Mouse (Mus musculus) telencephalon, adult 2 months (tissue): ENCODE data around the gene Egfl8.

Experiments
- DNase-seq: peaks from one replicate; pipeline ENCODE4 v3.0.0-alpha.2; 2011; ENCODE audit warnings: low read depth, low spot score

Egfl8 gene

GRCm38 (mm10) chr17:34627943-34628643 lies 12.3 kb upstream of the Egfl8 start, which contains the start of gene Ppt2:
TSS of gene Ppt2 (minus strand) at chr17:34628510.
- DNase-seq: no peak

DNA sequence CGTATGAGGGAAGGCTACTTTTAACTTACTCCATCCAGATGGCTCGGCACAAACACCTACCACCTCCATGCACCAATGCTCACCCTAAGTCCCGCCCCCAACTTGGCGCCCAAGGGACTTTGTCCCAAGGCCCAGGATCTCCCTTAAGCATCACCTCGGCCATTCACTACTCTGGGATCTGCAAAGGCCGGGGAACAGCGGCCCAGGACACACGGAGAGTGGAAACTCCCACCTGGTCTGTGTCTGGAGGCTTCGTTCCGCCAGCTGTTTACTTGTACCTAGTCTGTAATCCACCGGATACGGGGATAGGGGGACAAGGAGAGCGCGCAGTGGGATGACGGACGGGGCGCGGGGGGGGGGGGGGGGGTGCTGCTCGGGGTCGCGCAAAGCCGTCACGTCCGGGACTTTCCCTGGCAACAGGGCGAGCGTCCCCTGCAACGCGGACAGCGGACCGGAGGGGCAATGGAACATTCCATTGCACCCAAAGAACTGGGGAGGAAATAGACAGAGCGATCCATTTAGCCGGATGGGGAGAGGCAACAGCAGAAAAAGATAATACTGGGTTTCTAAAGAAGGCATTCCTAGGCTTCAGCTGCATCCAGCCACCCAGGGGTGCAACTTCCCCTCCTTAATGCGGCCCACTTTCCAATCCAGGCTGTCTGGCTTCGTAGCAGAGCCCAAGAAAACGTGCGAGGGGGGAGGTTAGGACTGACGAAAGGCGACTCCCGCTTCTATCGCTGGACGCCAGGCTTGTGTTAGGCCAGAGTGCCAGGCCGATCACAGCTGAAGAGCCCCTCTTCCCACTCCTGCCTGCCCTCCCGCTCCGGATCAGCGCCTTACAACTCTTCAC lies 11.5 kb upstream of the Egfl8 start:
- DNase-seq: peak; percentile 95

GRCm38 (mm10) chr17:34626773-34627092 lies 11.0 kb upstream of the Egfl8 start:
- no peak for DNase-seq

- no peak for DNase-seq
These were observed 10.4 kb upstream of the Egfl8 start for GRCm38 (mm10) chr17:34626062-34626772.

DNA sequence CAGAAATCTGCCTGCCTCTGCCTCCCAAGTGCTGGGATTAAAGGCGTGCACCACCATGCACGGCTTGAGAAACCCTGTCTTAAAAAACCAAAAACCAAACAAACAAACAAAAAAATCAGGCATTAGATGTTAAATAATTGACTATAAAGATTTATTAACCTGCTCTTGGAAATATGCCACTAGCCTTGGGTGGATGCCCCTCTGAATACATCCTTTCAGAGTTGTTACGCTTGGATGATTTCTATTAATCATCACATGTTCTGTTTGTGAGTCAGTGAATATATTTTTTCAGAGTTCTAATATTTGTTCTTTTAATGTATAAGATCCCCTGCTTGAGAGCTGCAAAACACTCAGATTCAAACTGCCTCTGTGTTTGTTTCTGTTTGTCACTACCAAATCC lies 9.2 kb upstream of the Egfl8 start:
- no peak for DNase-seq

DNA sequence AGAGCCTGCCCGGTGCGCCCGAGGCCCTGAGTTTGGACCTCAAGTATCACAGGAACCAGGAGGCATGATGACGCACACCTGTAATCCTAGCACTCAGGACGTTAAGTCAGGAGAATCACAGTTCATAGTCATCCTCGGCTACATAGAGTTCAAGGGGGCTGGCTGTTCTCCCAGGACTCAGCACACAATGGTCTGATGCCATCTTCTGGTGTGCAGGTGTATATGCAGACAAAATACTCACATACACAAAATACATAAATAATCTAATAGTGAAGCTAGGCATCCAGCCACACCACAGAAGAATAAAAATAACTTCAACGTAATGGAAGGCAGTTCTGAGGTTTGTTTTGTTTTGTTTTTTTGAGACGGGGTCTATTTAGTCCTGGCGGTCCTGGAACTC lies 7.4 kb upstream of the Egfl8 start:
- no peak for DNase-seq

GRCm38 (mm10) chr17:34621006-34621405 lies 5.2 kb upstream of the Egfl8 start:
- DNase-seq: no peak

DNA sequence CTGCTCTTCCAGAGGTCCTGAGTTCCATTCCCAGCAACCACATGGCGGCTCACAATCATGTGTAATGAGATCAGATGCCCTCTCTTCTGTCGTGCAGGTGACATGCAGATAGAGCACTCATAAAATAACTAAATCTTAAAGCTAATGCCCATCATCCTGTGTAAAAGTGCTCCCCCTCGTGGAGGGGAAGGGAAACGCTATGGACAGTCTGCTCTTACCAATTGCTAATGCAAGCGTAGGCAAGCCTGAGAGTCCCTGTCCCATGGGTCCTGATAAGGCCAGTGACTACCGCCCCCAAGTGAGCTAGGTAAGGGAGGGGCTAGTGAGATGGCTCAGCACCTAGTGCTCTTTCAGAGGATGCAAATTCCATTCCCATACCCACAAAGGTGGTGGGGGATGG lies 3.2 kb upstream of the Egfl8 start:
- no peak for DNase-seq

- no peak for DNase-seq
These were observed 1.9 kb downstream of the Egfl8 start for GRCm38 (mm10) chr17:34613830-34614229.

GRCm38 (mm10) chr17:34613054-34613645 lies 2.6 kb downstream of the Egfl8 start:
- DNase-seq: no peak

DNA sequence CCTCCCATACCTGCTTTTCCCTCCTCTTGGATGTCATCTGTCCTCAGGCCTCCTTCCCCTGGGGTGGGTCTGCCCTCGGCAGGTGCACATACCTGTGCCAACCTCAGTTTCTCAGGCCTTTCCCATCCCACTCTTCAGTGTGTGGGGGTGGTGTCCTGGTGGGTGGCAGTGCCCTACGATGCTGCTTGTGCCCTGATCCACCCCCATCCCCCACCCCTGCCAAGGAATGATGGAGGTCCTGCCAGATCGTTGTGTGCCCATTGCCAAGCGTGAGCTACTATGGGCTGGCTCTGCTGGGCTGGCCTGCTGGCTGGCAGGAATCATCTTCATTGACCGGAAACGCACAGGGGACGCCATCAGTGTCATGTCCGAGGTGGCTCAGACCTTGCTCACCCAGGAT lies 4.7 kb downstream of the Egfl8 start:
- DNase-seq: no peak

- DNase-seq: no peak
These were observed 7.8 kb downstream of the Egfl8 start for GRCm38 (mm10) chr17:34607997-34608396.

DNA sequence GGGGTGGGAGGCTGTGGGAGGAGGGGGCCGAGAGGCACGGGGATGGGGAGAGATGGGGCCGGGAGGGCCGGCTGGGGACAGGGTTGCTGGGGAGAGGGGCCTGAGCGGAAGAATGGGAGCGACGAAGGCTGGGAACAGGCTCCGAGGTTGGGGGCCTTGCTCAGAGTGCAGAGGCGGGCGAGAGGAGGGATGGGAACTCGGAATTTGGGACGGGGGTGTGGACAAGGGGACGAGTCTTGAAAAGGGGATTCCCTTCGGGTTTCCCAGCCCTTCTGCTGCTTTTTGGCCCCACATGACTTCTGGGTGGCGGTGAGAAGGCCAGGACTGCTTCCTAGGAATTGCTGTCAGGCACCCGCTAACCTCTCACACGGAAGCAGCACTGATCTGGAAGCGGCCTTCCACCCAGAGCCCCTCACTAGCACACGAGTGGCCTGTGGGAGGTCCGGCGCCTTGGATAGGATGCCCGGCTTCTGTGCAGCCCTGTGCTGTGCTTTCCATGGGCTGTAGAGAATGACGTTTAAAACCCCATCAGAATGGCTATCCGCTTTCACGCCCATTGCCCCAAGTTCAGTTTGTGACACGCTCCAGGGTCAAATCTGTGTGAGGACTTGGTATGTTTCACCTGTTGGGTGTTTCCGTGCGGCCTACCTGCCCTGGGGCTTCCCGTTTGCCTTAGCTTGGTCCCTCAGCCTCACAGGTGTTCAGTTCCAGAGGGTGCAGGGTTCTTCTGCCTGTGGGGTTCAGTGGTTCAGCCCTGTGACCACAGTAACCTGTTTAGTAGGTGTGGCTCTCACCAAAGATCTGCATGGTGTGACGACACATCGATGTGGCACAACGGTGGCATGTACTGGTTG lies 9.4 kb downstream of the Egfl8 start:
- no peak for DNase-seq

DNA sequence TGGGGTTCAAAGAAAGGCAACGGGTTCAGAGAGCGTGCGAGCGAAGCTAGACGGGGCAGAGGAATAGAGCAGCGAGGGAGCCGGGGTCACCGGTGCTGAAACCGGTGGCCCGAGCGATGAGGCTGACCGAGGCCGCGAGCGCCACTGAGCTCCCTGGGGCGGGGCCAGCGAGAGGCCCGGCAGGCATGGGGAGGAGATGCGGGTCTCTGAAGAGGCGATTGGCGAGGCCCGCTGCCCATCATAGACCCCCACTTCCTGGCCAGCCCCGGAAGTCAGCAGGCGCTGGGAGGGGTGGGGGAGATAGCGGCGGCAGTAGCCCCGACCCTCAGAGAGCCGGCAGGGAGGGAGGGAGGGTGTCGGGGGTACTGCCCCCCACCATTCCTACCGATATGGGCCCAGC lies 10.2 kb downstream of the Egfl8 start:
- DNase-seq: peak; percentile 93

DNA sequence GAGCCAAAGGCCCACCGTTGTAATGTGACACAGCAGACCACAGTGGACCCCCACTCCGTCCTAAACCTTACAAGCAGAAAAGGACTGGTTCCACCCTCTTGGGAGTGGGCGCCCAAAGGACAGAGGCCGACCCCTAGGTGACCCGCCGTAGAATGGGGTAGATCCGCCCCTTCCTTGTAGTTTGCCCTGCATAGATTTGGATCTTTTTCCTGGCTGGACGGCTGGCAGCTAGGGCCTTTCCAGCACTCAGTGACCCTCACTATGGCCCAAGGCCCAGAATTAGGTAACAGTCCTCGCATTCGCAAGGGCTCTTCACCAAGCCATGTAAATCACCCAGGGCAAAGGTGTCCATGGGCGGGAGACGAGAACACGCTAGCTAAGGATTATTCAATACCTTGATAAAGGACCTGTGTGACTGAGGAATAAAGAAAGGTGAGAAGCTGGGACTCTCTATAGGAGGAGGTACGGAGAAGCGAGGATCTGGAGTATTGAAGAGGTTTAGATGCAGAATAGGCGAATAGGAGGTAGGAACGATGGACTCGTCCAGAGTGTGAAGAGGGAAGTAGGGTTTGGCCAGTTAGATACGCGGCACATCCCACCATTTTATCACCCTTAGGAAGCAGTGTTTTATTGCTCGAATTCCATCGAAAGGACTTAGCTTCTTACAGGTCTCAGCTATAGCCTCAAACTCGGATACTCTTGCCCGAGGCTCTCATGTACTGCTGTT lies 11.1 kb downstream of the Egfl8 start:
- DNase-seq: no peak

- no peak for DNase-seq
These were observed 11.7 kb downstream of the Egfl8 start, which contains the start of gene Agpat1 for GRCm38 (mm10) chr17:34604061-34604508. TSS of gene Agpat1 (plus strand) at chr17:34604262.

- DNase-seq: peak; percentile 100
These were observed 12.3 kb downstream of the Egfl8 start, which contains the start of gene Rnf5 for GRCm38 (mm10) chr17:34603375-34604060. TSS of gene Rnf5 (minus strand) at chr17:34603690.

GRCm38 (mm10) chr17:34601796-34602195 lies 14.0 kb downstream of the Egfl8 start:
- no peak for DNase-seq

GRCm38 (mm10) chr17:34599891-34600290 lies 15.9 kb downstream of the Egfl8 start:
- no peak for DNase-seq
